In genomic region chr13:104681212-104681611, GRCm38 (mm10) we compare ENCODE assay signal across 7 mouse cellular contexts.
DNase-seq lines count a peak whose midpoint lies in the region; ATAC-seq and TF ChIP-seq lines count a peak whose summit lies in the region.

No protein-coding gene starts in this region.

- peak; percentile 57 for TF ChIP-seq CTCF in heart, postnatal 0 days (IDR thresholded peaks at IDR 0.05; ENCODE audit: low read depth)
- peak; percentile 56 for TF ChIP-seq CTCF in lung, embryonic 14.5 days (IDR thresholded peaks at IDR 0.05; ENCODE audit: low read depth)

- TF ChIP-seq EP300 in heart, postnatal 0 days (IDR thresholded peaks at IDR 0.05; ENCODE audit: low read depth): no peak

- DNase-seq in heart, postnatal 0 days (ENCODE audit: low spot score): peak; percentile 85
- DNase-seq in heart, postnatal 4 days: no peak
- DNase-seq in lung, embryonic 14.5 days: peak; percentile 85
- no peak for DNase-seq in lung, adult 18-20 months
- DNase-seq in splenic B cell, adult 2 months (ENCODE audit: low read depth, low spot score): peak; percentile 18

- no peaks in the 10 kb centered on the region for H3K36me3 ChIP-seq in heart, postnatal 0 days (replicated peaks; ENCODE audit: control insufficient read depth, insufficient read depth, low read length)
- no peaks in the 10 kb centered on the region for H3K36me3 ChIP-seq in lung, embryonic 14.5 days (ENCODE audit: insufficient read depth)
- H3K36me3 ChIP-seq in splenic B cell, adult 2 months (ENCODE audit: control insufficient read depth, insufficient read depth, low read length, poor library complexity, severe bottlenecking): no peaks in the 10 kb centered on the region

- no peaks in the 10 kb centered on the region for H3K27me3 ChIP-seq in heart, postnatal 0 days (ENCODE audit: control insufficient read depth, insufficient read depth, low read length)
- no peaks in the 10 kb centered on the region for H3K27me3 ChIP-seq in lung, embryonic 14.5 days (ENCODE audit: insufficient read depth, low read length)
- no peaks in the 10 kb centered on the region for H3K27me3 ChIP-seq in splenic B cell, adult 2 months (ENCODE audit: control insufficient read depth, insufficient read depth, low read length, poor library complexity, severe bottlenecking)

- H3K9ac ChIP-seq in heart, postnatal 0 days (replicated peaks; ENCODE audit: low read depth, low read length): no peak overlapping the region
- no peak overlapping the region for H3K9ac ChIP-seq in lung, embryonic 14.5 days

- peaks cover 14% of the 10 kb centered on the region; the same call in 1 of the 2 replicates for H3K4me1 ChIP-seq in heart, postnatal 0 days (ENCODE audit: control insufficient read depth, insufficient read depth)
- H3K4me1 ChIP-seq in lung, embryonic 14.5 days (ENCODE audit: insufficient read depth): peaks cover 7% of the 10 kb centered on the region; the same call in 1 of the 2 replicates

- no peak for ATAC-seq in heart, postnatal 0 days (ENCODE audit: insufficient read depth, low read depth)
- no peak for ATAC-seq in lung, embryonic 14.5 days (ENCODE audit: insufficient read depth)
- peak; percentile 54; the same call in 1 of the 2 replicates for ATAC-seq in common myeloid progenitor, adult 5-6 weeks (replicated peaks; ENCODE audit: low read depth, poor library complexity, severe bottlenecking)
- no peak for ATAC-seq in megakaryocyte-erythroid progenitor cell, adult 5-6 weeks (replicated peaks; ENCODE audit: low FRiP score, low TSS enrichment, poor library complexity, severe bottlenecking)

- H3K9me3 ChIP-seq in heart, postnatal 0 days (replicated peaks; ENCODE audit: control insufficient read depth, low read length): no peaks in the 10 kb centered on the region
- no peaks in the 10 kb centered on the region for H3K9me3 ChIP-seq in lung, embryonic 14.5 days (ENCODE audit: low read depth, low read length)

- H3K4me3 ChIP-seq in heart, postnatal 0 days (ENCODE audit: low read depth, low read length): no peak overlapping the region
- no peak overlapping the region for H3K4me3 ChIP-seq in lung, embryonic 14.5 days (ENCODE audit: low read depth, low read length)

- 40% methylated on average over 1 of the region's 1 CpGs for WGBS in heart, postnatal 0 days
- 60% methylated on average over 1 of the region's 1 CpGs for WGBS in lung, embryonic 14.5 days

- H3K27ac ChIP-seq in heart, postnatal 0 days (ENCODE audit: low read depth): no peak overlapping the region
- no peak overlapping the region for H3K27ac ChIP-seq in lung, embryonic 14.5 days (ENCODE audit: low read depth)

- no peak overlapping the region for H3K4me2 ChIP-seq in heart, postnatal 0 days (ENCODE audit: low read depth, low read length)
- no peak overlapping the region for H3K4me2 ChIP-seq in lung, embryonic 14.5 days

Comparison
In these comparisons a context has a peak if more than half of its experiments do, and no peak if none do; other contexts are left out.
1. DNase-seq: peak in heart, postnatal 0 days (single experiment), lung, embryonic 14.5 days (single experiment) and splenic B cell, adult 2 months (single experiment); none in heart, postnatal 4 days (single experiment) and lung, adult 18-20 months (0 of 2).